Mouse (Mus musculus): ENCODE data around the gene Zfp280b. TPM values are rescaled to one million over a fixed set of nuclear protein-coding genes. Genes with fewer than 3 reads are reported as not detected.
"Not testable (repeated sequence)": the region's sequence is repeated elsewhere in the genome, so short reads cannot be mapped to it uniquely, and the experiment has no call there.

The Zfp280b gene
- polyA plus RNA-seq, 1 experiment from 2014 or later: 12.0 TPM

DNA sequence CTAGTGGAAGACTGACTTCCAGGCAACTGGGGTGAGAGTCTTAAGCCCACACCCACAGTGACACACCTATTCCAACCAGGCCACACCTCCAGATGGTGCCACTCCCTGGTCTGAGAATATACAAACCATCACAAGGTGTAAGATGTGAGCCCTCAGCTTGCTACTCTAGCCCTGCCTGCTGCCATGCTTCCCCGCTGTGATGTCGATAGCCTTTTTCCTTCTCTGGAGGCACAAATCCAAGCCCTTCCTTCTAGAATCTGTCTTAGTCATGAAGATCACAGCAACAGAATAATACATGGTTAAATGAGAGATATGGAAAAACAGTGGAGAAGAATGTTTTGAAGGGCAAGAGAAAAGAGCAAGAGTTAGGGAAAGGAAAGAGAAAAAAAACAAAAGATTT lies 44.6 kb downstream of the Zfp280b start:
- not testable (repeated sequence) for H3K27me3 ChIP-seq; H3K9ac ChIP-seq; H3K36me3 ChIP-seq; H3K27ac ChIP-seq (replicated peaks); H3K9me3 ChIP-seq; H3K4me1 ChIP-seq (replicated peaks); H3K4me3 ChIP-seq; ATAC-seq (ENCODE audit: low read depth); H3K4me2 ChIP-seq
- 92% methylated on average over 2 of the region's 2 CpGs for WGBS

Small RNA genes within 50 kb of the gene (microRNA-seq; reads per million reads assigned to microRNA genes)
- not detected for gene Mir6409

Other genes starting within 250 kb of the Zfp280b start
- gene Gstt1, start 234.1 kb upstream of the Zfp280b start, polyA plus RNA-seq (2015; fragmentation: Nextera tagmentation; extraction: Ambion mirVana): 5.6 and 6.0 TPM in 2 replicates
- not detected in 2 replicates for gene Gstt4, start 210.1 kb upstream of the Zfp280b start, polyA plus RNA-seq (2015; fragmentation: Nextera tagmentation; extraction: Ambion mirVana)
- gene Gstt2, start 195.2 kb upstream of the Zfp280b start, polyA plus RNA-seq (2015; fragmentation: Nextera tagmentation; extraction: Ambion mirVana): 5.8 and 8.0 TPM in 2 replicates
- gene Mif, start 172.4 kb upstream of the Zfp280b start, polyA plus RNA-seq (2015; fragmentation: Nextera tagmentation; extraction: Ambion mirVana): 1,679 and 1,725 TPM in 2 replicates
- gene Derl3, start 139.2 kb upstream of the Zfp280b start, polyA plus RNA-seq (2015; fragmentation: Nextera tagmentation; extraction: Ambion mirVana): 2.1 and 2.9 TPM in 2 replicates
- 279 and 287 TPM in 2 replicates for gene Smarcb1, start 111.0 kb upstream of the Zfp280b start, polyA plus RNA-seq (2015; fragmentation: Nextera tagmentation; extraction: Ambion mirVana)
- 46.4 and 54.4 TPM in 2 replicates for gene Chchd10, start 99.5 kb upstream of the Zfp280b start, polyA plus RNA-seq (2015; fragmentation: Nextera tagmentation; extraction: Ambion mirVana)
- gene Mmp11, start 96.2 kb upstream of the Zfp280b start, polyA plus RNA-seq (2015; fragmentation: Nextera tagmentation; extraction: Ambion mirVana): 39.0 and 40.4 TPM in 2 replicates
- 1.4 and 3.0 TPM in 2 replicates for gene Gm867, start 92.0 kb upstream of the Zfp280b start, polyA plus RNA-seq (2015; fragmentation: Nextera tagmentation; extraction: Ambion mirVana)
- 1.2 TPM in 2 replicates for gene Vpreb3, start 89.6 kb upstream of the Zfp280b start, polyA plus RNA-seq (2015; fragmentation: Nextera tagmentation; extraction: Ambion mirVana)
- not detected in 2 replicates for gene Gm5134, start 78.1 kb upstream of the Zfp280b start, polyA plus RNA-seq (2015; fragmentation: Nextera tagmentation; extraction: Ambion mirVana)
- not detected in 2 replicates for gene Slc5a4b, start 78.3 kb downstream of the Zfp280b start, polyA plus RNA-seq (2015; fragmentation: Nextera tagmentation; extraction: Ambion mirVana)
- gene Slc5a4a, start 114.8 kb downstream of the Zfp280b start, polyA plus RNA-seq (2015; fragmentation: Nextera tagmentation; extraction: Ambion mirVana): not detected in 2 replicates
- gene Prmt2, start 205.2 kb downstream of the Zfp280b start, polyA plus RNA-seq (2015; fragmentation: Nextera tagmentation; extraction: Ambion mirVana): 211 and 221 TPM in 2 replicates
- 3.2 and 3.9 TPM in 2 replicates for gene S100b, start 221.2 kb downstream of the Zfp280b start, polyA plus RNA-seq (2015; fragmentation: Nextera tagmentation; extraction: Ambion mirVana)